Mouse (Mus musculus) megakaryocyte, embryonic 14.5 days (primary cell): ENCODE measurements around the gene Mier1.

Experiments used
- FLI1 ChIP-seq: IDR thresholded peaks from 2 replicates; pipeline ENCODE4 v1.6.1; 2012; ENCODE audit warnings: low read length, inconsistent platforms, mixed read lengths
- GATA1 ChIP-seq: IDR thresholded peaks from 3 replicates; pipeline ENCODE4 v1.6.1; 2012; ENCODE audit warnings: mixed read lengths, low read length, inconsistent platforms, borderline replicate concordance

DNA sequence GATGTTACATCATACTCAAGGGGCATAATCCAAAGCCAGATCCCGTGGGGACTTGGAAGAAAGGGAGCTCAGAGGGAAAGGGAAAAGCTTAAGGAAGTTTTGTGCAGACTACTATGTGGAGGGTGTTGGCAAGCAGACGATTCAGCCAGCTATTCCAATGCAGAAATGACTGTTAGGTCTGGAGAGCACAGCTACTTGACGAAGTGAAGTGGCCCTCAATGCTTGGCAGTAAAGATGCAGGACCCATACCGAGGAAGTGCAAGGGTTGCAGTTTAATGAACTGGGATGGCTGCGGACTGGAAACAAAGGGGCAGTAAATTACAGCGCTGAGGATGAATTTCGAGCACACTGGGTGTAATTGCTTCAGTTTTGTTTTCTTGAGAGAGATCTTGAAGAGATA lies 1.5 kb upstream of the Mier1 start:
- TF ChIP-seq GATA1 (no peak), FLI1 (no peak)
